Mouse (Mus musculus) pancreas, adult 10 weeks (tissue): ENCODE measurements around the gene Plgrkt. TPM values are rescaled to one million over a fixed set of nuclear protein-coding genes. Genes with fewer than 3 reads are reported as not detected.

ENCODE experiments used
- polyA plus RNA-seq: library from polyadenylated mRNA; stranded (reverse); fragments of 350-450 nt; fragmentation: Illumina TruSeq; extraction: RNeasy Lipid Tissue Mini Kit (QIAGEN cat#74804); gene quantifications from one replicate; pipeline ENCODE4 v1.2.3, GENCODE M21; 2015; ENCODE audit warnings: low read depth, low replicate concordance; ENCODE audit not compliant: insufficient read depth

The Plgrkt gene
- polyA plus RNA-seq = 15.1 TPM

DNA sequence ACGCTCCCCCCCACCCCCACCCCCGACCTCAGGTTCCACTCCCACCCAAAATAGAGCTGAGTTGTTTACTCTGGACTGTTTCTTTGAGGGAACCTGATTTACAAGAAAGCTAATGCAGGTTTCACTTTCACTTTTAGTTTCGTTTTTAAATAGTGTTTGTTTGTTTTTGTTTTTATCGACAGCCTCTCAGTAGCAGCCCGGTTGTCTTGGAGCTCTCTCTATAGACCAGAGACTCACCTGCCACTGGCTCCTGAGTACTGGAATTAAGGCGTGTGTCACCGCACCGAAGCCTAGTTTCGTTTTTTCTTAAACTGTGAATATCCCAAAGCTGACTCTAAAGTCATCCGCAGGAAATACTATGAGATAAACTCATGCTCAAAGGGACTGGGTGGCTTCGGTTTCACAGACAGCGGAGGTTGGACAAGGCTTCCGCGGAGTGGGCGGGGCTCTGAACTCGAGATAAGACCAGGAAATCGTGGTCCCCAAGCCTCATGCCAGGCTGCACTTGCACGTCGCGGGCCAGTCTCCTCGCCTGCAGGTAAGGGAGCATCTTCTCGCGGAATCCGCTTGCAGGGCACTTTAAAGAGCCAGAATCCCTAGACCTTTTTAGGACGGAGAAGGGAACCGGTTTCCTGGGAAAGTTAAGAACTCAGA is at the start of gene Plgrkt, which contains the start of gene Cd274:
Gene Plgrkt, minus strand, starts transcription at position 422 of the 654 bp plus-strand sequence.
Gene Cd274, plus strand, starts transcription at position 487 of the 654 bp plus-strand sequence.

GRCm38 (mm10) chr19:29410619-29411018 is 43.4 kb upstream of the Plgrkt start, which contains the start of gene Pdcd1lg2:
Pdcd1lg2 (plus strand) TSS chr19:29410919.

GRCm38 (mm10) chr19:29334068-29334745 is 33.0 kb downstream of the Plgrkt start, which contains the start of gene Rln1:
Rln1 (minus strand) TSS chr19:29334670.

GRCm38 (mm10) chr19:29325053-29325851 is 41.9 kb downstream of the Plgrkt start, which contains the start of gene Insl6:
Insl6 (minus strand) TSS chr19:29325356.

Other genes with a start within 250 kb of the Plgrkt start
- 4.5 TPM for gene Jak2, start 115.6 kb downstream of the Plgrkt start, polyA plus RNA-seq
- gene Insl6, start 42.0 kb downstream of the Plgrkt start, polyA plus RNA-seq = not detected
- not detected for gene Rln1, start 32.7 kb downstream of the Plgrkt start, polyA plus RNA-seq
- 2.8 TPM for gene Cd274, start 65 bp upstream of the Plgrkt start, polyA plus RNA-seq
- not detected for gene Pdcd1lg2, start 43.5 kb upstream of the Plgrkt start, polyA plus RNA-seq
- gene Ric1, start 154.9 kb upstream of the Plgrkt start, polyA plus RNA-seq = 6.5 TPM